Mouse (Mus musculus) heart, adult 11 months (tissue): ENCODE data around the gene A530064D06Rik.

Experiments
- DNase-seq: peaks from one replicate; pipeline ENCODE4 v3.0.0; 2022

A530064D06Rik gene

DNA sequence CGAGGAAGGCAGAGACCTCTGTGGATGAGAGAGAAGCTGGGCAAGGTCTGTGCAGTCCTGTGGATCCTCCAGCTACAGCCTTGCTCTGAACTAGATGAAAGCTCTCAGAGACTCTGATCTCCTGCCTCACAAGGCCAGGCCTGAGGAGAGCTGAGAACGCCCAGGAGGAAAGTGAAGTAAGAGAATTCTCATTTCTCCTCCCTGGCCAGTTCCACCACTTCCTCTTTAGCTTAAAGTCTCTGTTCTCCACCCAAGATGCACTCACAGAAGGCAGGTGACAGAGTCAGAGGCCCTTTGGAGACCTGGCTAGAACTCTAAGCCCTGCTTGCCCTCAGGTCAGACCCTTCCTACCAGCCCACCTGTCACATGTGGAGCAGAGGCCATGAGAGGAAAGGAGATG is at the start of gene A530064D06Rik:
A530064D06Rik (minus strand) TSS at position 173 of the 400 bp plus-strand sequence.
- DNase-seq: peak; percentile 29

DNA sequence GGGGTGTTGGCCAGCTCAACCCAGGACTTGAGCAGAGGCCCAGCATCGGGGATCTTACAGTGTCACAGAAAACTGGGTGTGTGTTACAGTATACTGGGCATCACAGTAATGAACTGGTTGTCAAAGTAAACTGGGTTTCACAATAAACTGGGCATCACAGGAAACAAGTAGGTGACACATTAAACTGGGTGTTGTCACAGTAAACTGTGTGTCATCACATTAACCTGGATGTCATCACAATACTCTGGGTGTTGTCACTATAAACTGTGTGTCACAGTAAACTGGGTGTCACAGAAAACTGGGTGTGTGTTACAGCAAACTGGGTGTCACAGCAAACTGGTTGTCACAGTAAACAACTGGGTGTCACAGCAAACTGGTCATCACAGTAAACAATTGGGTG is 48.4 kb upstream of the A530064D06Rik start:
- DNase-seq: peak; percentile 30

DNA sequence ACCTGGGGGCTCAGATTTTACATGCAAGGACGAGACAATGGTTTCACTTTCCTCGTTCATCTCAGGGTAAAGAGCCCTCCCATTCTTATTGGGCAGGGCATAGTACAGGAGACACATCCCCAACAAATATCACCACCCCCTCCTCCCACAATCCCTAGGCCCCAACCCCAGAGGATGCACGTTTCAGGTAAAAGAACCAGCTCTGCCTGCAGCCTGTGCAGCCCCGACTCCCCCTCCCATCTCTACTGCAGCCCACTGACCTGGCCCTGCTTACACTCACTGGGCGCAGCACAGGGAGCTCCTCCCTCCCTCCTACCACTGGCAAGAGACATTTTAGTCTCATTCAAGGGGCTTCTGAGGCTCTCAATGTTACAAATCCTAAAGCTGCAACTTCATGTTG is 46.4 kb upstream of the A530064D06Rik start:
- DNase-seq: peak; percentile 60

DNA sequence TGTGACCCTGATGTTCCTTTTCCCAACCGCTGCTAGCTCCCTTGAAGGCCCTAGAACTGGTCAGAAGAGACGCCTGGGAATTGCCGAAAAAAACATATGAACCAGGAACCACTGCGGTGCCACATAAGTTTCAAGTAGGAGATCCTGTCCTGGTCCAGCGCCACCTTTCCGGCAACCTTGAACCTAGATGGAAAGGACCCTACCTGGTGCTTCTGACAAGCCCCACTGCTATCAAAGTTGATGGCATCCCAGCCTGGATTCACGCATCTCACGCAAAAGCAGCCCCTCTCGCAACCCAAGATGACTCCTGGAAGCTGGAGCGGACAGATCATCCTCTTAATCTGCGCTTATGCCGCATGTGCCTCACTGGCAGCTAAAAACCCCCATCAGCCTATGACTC is 45.5 kb upstream of the A530064D06Rik start:
- no peak for DNase-seq

DNA sequence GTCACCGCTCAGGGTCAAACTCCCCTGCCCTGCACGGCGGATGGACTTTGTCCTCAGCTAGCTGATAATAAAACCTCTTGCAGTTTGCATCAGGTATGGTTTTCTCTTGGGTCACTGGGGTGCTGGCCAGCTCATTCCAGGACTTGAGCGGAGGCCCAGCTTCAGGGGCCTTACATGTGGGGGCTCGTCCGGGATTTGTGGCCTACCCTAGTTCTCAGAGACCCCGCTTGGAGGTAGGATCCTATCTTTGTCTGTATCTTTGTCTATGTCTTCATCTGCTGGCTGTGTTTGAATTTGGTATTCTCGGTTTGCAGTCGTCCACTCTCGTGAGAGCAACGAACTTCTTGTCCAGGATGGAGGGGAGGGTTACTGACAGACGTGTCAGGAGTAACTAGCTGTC is 36.0 kb upstream of the A530064D06Rik start:
- peak; percentile 58 for DNase-seq

DNA sequence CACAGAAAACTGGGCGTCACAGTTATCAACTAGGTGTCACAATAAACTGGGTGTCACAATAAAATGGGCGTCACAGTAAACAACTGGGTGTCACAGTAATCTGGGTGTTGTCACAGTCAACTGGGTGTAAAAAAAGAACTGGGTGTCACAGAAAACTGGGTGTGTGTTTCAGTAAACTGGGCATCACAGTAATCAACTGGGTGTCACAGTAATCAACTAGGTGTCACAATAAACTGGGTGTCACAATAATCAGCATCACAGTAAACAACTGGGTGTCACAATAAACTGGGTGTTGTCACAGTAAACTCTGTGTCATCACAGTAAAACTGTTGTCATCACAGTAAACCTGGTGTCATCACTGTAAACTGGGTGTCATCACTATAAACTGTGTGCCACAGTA is 25.3 kb upstream of the A530064D06Rik start:
- peak; percentile 33 for DNase-seq

DNA sequence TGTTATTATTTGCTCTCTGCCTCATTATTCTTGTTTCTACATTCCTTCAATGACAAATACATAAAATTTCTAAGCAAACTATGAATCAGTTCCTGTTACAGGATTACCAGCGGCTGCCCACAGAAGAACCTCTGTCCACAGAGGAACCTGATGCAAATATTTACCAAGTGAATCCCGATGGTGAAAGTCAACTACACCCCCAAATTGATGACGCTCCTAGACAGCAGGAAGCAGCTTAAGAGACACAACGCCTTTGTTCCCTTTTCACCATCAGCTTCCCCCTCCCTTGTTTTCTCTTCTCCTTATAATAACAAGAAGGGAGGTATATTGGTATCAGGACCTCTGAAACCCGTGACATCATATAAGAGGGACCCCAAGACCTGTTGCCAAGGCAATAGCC is 18.2 kb upstream of the A530064D06Rik start:
- peak; percentile 51 for DNase-seq

DNA sequence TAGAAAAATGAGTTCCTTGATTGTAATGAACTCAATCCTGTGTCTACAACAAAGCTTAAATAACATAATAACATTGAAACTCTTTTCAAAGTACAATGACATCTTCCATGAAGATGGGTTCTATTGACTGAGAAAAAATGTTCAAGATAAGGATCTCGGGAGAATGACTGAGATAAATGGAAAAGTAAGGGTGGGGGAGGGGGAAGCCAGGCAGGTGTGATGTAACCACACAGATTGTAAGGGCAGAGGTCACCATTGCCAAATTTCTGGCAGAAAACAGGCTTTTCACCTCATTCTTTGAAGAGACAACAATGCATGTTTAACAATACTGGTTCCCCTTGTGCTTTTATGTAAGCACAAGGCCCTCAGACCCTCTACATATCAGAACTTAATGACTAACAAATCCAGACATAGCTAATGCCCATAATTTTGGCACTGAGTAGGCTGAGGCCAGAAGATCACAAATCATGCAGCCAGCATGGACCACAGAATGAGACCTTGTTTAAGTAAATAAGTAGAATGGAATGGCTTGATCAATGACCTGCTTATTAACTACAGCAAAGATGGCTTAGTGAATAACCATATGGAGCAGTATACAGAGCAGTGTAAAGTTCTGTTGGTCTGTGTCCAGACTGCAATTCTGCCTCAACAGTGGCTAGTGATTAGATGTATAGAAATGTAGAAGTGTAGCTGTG is 9.5 kb downstream of the A530064D06Rik start:
- DNase-seq: peak; percentile 31

DNA sequence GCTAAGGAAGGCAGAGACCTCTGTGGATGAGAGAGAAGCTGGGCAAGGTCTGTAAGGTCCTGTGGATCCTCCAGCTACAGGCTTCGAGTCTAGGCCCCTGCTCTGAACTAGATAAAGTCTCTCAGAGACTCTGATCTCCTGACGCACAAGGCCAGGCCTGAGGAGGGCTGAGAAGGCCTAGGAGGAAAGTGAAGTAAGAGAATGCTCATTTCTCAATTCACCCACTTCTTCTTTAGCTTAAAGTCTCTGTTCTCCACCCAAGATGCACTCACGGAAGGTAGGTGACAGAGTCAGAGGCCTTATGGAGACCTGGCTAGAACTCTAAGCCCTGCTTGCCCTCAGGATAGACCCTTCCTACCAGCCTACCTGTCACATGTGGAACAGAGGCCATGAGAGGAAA is 21.0 kb downstream of the A530064D06Rik start, which contains the start of gene 9830107B12Rik:
9830107B12Rik (minus strand) TSS at position 149 of the 400 bp plus-strand sequence.
- DNase-seq: no peak

DNA sequence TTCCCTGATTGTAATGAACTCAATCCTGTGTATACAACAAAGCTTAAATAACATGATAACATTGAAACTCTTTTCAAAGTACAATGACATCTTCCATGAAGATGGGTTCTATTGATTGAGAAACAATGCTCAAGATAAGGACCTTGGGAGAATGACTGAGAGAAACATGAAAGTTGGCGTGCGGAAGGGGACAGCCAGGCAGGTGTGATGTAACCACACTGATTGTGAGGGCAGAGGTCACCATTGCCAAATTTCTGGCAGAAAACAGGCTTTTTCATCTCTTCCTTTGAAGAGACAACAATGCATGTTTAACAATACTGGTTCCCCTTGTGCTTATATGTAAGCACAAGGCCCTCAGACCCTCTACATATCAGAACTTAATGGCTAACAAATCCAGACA is 34.3 kb downstream of the A530064D06Rik start:
- no peak for DNase-seq

DNA sequence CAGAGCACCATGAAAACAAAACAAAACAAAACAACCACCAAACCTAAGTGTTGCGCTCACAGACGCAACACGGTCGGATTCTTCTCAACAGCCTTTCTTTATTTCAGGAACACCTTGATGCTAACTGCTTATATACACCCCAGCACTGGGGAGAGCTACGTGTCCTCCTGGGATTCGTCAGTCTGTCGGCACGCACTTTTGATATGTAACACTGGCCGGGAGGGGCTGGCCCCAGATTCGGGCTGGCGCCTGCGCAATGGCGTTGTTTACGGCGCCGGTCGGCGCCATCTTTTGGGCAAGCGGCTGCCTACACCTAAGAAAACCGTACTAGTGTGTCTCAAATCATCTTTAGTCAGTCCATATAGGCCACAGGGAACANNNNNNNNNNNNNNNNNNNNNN is 46.6 kb downstream of the A530064D06Rik start:
- peak; percentile 68 for DNase-seq

DNA sequence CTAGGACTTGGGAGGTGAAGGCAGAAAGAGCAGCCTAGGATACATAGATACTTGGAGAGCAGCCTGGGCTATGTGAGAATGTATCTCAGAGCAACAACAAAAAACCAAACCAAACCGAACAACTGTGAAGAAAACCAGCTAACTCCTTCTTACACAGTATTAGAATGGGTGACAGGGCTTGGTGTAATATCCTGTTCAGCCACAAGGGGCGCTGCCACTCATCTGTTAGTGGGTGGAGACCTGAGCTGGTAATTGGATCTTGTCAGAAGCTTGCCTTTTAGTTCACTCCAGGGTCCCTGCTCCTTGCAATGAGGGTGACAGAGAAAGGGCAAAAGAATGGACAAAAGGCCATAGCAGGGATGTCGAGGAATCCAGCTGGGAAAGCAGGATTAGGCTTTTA is 47.4 kb downstream of the A530064D06Rik start:
- peak; percentile 93 for DNase-seq

DNA sequence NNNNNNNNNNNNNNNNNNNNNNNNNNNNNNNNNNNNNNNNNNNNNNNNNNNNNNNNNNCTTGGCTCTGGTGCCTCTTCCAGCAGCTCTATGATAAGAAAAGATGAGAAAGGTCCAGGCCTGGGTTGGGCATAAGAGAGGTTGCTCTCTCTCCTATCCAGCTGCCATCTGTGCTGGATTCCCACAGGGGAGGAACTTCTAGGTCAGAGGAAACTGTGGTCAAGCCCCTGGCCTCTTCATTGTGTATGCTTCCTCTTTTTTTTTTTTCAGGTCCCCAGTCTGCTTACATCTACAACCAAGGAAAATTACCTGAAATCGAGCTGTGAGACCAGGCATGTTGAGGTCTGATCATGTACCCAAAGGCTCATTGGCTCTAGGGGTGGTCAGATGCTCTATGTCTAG is 48.5 kb downstream of the A530064D06Rik start:
- peak; percentile 71 for DNase-seq

DNA sequence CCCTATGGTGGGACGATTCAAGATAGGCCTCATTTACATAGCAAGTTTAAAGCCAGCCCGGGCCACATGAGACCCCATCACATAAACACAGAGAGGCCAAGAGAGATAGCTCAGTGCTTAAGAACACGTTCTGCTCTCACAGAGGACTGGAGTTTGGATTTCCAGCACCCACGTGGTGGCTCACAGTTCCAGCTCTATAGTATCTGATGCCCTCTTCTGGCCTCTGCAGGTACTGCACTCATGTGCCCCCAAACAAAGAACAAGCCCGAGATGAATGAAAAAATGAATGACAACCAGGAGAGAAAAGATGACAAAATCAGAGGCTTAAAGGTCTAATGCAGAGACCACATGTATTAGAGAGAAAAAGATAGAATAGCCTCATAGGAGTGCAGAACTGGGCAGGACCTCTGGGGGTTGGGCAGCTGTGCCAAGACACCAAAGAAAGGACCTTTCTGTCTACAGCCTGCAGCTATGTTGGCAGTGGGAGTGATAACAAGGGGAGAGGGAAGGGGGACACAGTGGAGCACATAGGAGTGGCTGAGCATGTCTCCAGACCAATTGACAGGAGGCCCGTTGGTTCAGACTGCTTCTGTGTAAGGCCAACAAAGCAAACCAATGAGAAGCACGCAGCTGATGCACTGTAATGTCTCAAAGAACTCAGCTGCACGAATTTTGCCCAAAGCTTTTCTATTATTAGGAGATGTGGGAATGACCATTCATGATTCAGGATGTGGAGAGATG is 56.4 kb downstream of the A530064D06Rik start:
- DNase-seq: no peak

DNA sequence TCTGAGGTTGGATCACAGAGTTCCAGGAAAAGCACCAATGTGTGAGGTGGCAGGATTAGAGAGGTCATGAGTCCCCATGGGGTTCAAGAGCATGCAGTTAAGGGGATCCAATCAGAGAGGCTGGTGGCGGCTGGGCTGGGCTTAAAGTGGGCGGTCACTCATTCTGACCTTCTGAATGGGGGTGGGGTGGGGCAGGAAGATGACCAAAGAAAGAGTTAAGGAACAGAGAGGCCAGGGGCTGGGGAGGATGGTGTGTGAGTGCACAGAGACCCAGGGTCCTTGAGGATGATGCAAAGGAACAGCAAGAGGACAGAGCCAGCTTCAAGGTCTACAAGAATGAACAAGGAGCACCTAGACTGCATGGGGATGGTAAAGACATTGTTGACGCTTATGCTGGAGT is 58.6 kb downstream of the A530064D06Rik start:
- DNase-seq: no peak

DNA sequence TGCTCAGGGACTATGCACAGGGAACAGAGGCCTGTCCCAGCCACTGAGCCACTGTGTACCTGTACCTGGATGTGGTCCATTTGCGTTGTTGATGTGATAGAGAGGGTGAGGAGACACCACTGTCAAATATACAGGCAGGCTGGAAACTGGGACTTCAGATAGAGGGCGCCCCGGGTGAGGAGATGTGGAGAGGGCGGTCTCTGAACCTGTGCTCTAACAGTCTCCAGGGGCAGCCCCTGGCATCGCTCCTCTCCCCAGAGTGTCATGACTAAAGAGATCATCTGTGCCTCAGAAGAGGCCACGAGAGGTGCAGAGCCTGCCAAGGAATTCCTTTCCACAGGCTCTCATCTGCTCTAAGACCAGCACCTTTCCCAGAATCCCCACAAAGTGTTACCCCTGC is 59.2 kb downstream of the A530064D06Rik start:
- DNase-seq: no peak

DNA sequence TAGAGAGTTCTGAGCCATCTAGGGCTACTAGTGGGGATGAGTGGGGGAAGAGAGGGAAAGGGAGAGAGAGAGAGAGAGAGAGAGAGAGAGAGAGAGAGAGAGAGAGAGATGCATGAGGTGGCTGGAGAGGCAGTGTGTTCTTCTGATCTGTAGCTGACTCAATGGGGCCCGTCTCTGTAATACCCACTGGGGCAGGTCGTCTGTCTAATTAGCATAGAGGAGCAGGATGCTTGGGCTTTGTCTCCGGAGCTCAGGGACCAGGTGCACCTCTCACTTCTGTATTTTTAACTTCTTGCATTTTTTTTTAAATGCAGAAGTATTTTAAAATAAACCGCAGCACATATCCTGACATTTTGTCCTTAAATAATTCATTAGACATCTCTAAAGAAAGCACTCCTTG is 59.7 kb downstream of the A530064D06Rik start:
- no peak for DNase-seq

DNA sequence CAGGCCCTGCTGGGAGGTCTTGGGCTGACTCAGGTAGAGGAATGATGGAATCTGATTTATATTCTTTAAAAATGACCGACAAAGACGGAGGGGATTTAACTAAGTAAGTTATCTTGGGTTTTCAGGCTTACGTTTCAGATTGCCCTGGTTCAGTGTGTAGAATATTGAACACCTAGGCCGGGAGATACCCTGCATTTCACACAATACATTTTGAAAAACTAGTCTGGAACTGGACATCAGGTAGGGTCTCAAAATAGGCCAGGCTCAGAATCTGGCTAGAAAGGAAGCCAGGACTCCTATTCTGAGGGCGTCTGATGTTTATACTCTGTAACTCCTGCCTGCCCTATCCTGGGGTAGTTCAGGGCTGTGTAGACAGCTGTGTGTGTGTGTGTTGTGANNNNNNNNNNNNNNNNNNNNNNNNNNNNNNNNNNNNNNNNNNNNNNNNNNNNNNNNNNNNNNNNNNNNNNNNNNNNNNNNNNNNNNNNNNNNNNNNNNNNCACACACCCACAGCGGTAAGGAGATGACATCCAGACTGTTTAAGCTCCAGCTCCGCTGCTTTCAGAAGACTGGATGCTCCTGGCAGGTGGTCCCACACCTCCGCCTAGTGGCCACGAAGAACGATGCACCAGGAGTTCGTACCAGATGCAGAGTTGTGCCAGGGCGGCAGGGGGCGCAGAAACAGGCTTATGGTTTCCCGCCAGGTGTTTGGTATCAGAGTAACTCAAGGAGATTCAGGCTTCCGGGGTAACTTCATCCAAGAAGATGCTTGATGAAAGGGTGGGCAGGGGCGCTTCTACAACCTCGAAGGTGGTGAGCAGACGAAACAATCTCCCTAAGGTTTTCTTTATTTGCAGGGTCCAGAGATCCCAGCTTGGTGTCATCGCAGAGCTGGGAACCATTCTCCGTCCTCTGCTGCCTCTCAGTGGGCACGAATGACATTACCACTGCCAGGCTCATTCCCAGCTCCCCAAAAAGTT is 66.3 kb downstream of the A530064D06Rik start:
- DNase-seq: peak; percentile 97

DNA sequence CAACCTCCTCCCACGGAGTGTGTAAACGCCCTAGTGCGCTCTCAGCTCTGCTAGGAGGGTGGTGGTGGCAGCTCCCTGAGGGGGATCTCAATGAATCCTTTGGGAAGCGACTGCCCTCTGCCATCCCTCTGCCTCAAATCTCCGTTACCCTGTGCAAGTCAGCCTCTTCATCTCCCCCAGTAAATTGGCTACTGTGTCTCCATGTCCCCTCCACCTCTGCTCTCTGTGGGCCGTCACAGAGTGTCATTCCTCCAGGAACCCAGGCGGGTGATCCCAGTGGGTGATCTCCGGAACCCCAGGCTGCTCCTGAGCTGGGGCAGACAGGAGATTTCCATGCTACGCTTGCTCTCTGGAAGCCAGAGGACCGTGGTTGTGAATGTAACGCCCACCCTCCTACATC is 67.8 kb downstream of the A530064D06Rik start:
- no peak for DNase-seq
